10 mouse cellular contexts compared by ENCODE assay signal in genomic region chr3:52463911-52464310, GRCm38 (mm10).
DNase-seq lines count a peak whose midpoint lies in the region; ATAC-seq and TF ChIP-seq lines count a peak whose summit lies in the region.
"Had no signal": no experiment of that assay in that cellular context is flagged by ENCODE, and none has a peak within 500 bp of the region (broad histone marks: within the 10 kb centered on the region; RNA-seq: fewer than 3 reads in every experiment).

No protein-coding gene starts in this region.

- H3K9me3 ChIP-seq in liver, embryonic 12.5 days (replicated peaks), result no peaks in the 10 kb centered on the region
- no peaks in the 10 kb centered on the region for H3K9me3 ChIP-seq in forebrain, embryonic 14.5 days (replicated peaks; ENCODE audit: control insufficient read depth, low read length)

- WGBS in liver, adult 2 months, result 27% methylated on average over 7 of the region's 7 CpGs
- WGBS in liver, embryonic 12.5 days (ENCODE audit: insufficient replicate concordance), result 63% methylated on average over 7 of the region's 7 CpGs
- WGBS in small intestine, adult 2 months, result 23% methylated on average over 7 of the region's 7 CpGs
- WGBS in forebrain, embryonic 14.5 days, result 83% methylated on average over 7 of the region's 7 CpGs

- peaks cover 6% of the 10 kb centered on the region; the same call in 1 of the 2 replicates for H3K4me1 ChIP-seq in liver, adult 2 months (ENCODE audit: control insufficient read depth, insufficient read depth, low read length)
- H3K4me1 ChIP-seq in liver, embryonic 12.5 days, result no peaks in the 10 kb centered on the region
- H3K4me1 ChIP-seq in small intestine, adult 2 months (ENCODE audit: control insufficient read depth, insufficient read depth, insufficient read length, low read length), result no peaks in the 10 kb centered on the region; the same call in 1 of the 2 replicates
- H3K4me1 ChIP-seq in forebrain, embryonic 14.5 days (ENCODE audit: control insufficient read depth, insufficient read depth, low read length), result no peaks in the 10 kb centered on the region

- TF ChIP-seq POLR2A in liver, adult 2 months (IDR thresholded peaks at IDR 0.05; ENCODE audit: extremely low read depth, insufficient read depth, low read length), result no peak
- TF ChIP-seq POLR2A in small intestine, adult 2 months (IDR thresholded peaks at IDR 0.05; ENCODE audit: low read depth, low read length), result no peak

- H3K27ac ChIP-seq in liver, adult 2 months (replicated peaks; ENCODE audit: insufficient read depth, low read depth, low read length), result no peak overlapping the region
- no peak overlapping the region for H3K27ac ChIP-seq in liver, embryonic 12.5 days
- H3K27ac ChIP-seq in small intestine, adult 2 months (ENCODE audit: insufficient read depth, low read depth, low read length), result peak overlapping the region; percentile 35
- no peak overlapping the region for H3K27ac ChIP-seq in forebrain, embryonic 14.5 days (ENCODE audit: low read depth, low read length)

- no peak for ATAC-seq in liver, embryonic 12.5 days
- no peak for ATAC-seq in forebrain, embryonic 14.5 days

- H3K79me2 ChIP-seq in liver, adult 2 months (ENCODE audit: control insufficient read depth, insufficient read depth, low read length), result no peaks in the 10 kb centered on the region

- H3K4me3 ChIP-seq in liver, adult 2 months (ENCODE audit: insufficient read depth, low read depth, low read length), result no peak overlapping the region
- no peak overlapping the region for H3K4me3 ChIP-seq in liver, embryonic 12.5 days
- no peak overlapping the region for H3K4me3 ChIP-seq in small intestine, adult 2 months (ENCODE audit: low read depth, low read length)
- no peak overlapping the region for H3K4me3 ChIP-seq in forebrain, embryonic 14.5 days (ENCODE audit: low read depth, low read length)

- no peak overlapping the region for H3K4me2 ChIP-seq in liver, embryonic 12.5 days
- no peak overlapping the region for H3K4me2 ChIP-seq in forebrain, embryonic 14.5 days (ENCODE audit: low read length)

- H3K9ac ChIP-seq in liver, adult 2 months (ENCODE audit: low read depth, low read length), result no peak overlapping the region
- no peak overlapping the region for H3K9ac ChIP-seq in liver, embryonic 12.5 days
- no peak overlapping the region for H3K9ac ChIP-seq in forebrain, embryonic 14.5 days (ENCODE audit: low read length)

- no peak for TF ChIP-seq CTCF in liver, adult 2 months (IDR thresholded peaks at IDR 0.05; ENCODE audit: low read depth, low read length)
- no peak for TF ChIP-seq CTCF in small intestine, adult 2 months (IDR thresholded peaks at IDR 0.05; ENCODE audit: extremely low read depth, insufficient read length, insufficient replicate concordance, low read depth, low read length)

- DNase-seq in liver, adult 2 months (ENCODE audit: extremely low read depth, low read depth, low spot score), result peak; percentile 55
- DNase-seq in ZHBTc4 (ENCODE audit: low read depth, low spot score), result peak; percentile 18
- DNase-seq in kidney, adult 8-10 months, result peak; percentile 47 to 66
- DNase-seq in forebrain, embryonic 14.5 days (ENCODE audit: low spot score), result no peak
- DNase-seq in MN1 (ENCODE audit: low spot score), result no peak
- DNase-seq: adrenal gland, adult 8-10 months; heart, postnatal 10 days; lung, postnatal 14 days had no signal

- no peaks in the 10 kb centered on the region for H3K36me3 ChIP-seq in liver, adult 2 months (ENCODE audit: control insufficient read depth, insufficient read depth, low read length)
- no peaks in the 10 kb centered on the region for H3K36me3 ChIP-seq in liver, embryonic 12.5 days
- no peaks in the 10 kb centered on the region for H3K36me3 ChIP-seq in small intestine, adult 2 months (ENCODE audit: control insufficient read depth, insufficient read depth, low read length)
- no peaks in the 10 kb centered on the region for H3K36me3 ChIP-seq in forebrain, embryonic 14.5 days (ENCODE audit: control insufficient read depth, insufficient read depth, low read length)

- H3K27me3 ChIP-seq in liver, adult 2 months (ENCODE audit: control insufficient read depth, insufficient read depth, low read length), result no peaks in the 10 kb centered on the region
- no peaks in the 10 kb centered on the region for H3K27me3 ChIP-seq in liver, embryonic 12.5 days (replicated peaks)
- H3K27me3 ChIP-seq in small intestine, adult 2 months (ENCODE audit: control insufficient read depth, insufficient read depth, low read length), result no peaks in the 10 kb centered on the region
- H3K27me3 ChIP-seq in forebrain, embryonic 14.5 days (replicated peaks; ENCODE audit: control insufficient read depth, insufficient read depth, low read length), result no peaks in the 10 kb centered on the region

Comparison
In these comparisons a context has a peak if more than half of its experiments do, and no peak if none do; other contexts are left out.
1. DNase-seq: peak in liver, adult 2 months (single experiment), ZHBTc4 (single experiment) and kidney, adult 8-10 months (2 of 2); none in forebrain, embryonic 14.5 days (single experiment) and MN1 (single experiment).